Mouse (Mus musculus): ENCODE measurements at regions not wholly inside any gene's neighbourhood (a gene's known extent, or its start where the extent isn't known, plus 50 kb on each side); places are given as distances from the start of the nearest gene placed in this dataset.
"Not testable (repeated sequence)": the region's sequence is repeated elsewhere in the genome, so short reads cannot be mapped to it uniquely, and the experiment has no call there.

DNA sequence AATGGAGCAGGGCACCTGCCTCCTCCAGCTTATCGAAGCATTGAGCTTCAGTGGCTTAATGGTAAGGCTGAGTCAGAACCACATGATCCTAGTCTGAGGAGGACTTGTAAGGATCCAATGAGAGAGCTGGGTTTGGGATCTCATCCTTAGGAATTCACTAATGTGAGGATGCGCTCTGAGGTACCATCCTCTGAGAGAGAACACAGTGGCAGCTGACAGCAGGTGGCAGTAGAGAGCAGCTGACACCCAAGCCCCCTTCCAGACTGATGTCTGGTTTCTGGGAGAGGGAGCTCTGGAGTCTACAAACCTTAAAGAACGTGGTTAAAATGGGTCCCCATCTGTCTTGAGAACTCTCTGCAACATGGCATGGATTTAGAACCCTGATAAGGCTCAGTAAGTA lies 137.8 kb downstream of the B3glct start:
- DNase-seq (ENCODE audit: extremely low read depth, low read depth) = peak; percentile 9

DNA sequence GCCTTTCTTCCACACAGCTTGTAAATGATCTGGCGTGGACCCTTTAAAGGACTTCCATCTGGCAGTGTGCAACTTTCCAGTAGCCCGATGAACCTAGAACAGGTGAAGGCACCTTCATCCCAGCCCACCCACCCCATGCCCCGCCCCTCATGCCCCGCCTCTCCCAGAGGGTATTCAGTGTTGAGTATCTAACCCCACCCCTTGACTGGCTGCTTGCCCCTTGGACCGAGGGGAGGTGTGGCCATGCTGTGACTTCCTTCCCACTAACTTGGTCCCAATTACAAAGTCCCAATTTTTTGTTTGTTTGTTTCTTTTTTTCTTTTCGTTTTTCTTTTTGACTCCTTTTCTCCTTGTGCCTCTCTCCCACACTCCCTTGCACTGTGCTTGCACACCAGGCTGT lies 140.8 kb downstream of the B3glct start:
- DNase-seq (ENCODE audit: extremely low read depth, low read depth) = no peak

DNA sequence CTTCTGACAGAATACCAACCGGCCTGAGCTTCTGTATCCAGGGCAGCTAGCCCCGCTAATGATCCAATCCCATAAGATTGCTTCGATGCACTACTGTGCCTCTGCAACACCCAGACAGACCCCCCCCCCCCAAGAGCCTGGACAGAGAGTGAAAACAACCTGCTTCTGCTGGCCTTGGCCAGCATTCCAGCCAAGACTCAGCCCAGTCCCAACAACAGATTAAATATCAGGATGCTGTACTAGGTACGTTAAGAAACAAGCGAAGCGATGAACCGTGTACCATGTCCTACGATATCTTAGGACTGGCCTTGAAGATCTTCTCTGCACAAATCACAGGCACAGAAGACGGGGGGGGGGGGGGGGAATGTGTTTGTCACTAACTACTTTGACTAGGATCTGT lies 145.8 kb downstream of the B3glct start:
- no peak for DNase-seq (ENCODE audit: extremely low read depth, low read depth)

DNA sequence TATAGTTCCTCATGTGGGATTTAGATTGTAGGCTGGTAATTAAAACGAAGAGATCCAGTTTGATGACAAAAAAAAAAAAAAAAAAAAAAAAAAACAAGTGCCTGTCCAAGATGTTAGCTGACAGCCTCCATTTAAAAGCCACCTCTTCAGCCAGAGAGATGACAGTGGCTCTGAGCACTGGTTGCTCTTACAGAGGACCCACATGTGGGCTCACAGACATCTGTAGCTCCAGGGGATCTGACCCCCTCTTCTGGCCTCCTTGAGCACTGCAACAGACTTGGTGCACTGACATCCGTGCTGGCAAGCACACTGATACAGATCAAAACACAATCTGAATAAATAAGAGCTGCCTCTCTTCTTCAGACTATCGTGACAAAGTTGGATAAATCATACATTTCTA lies 149.6 kb downstream of the B3glct start:
- no peak for DNase-seq (ENCODE audit: extremely low read depth, low read depth)

DNA sequence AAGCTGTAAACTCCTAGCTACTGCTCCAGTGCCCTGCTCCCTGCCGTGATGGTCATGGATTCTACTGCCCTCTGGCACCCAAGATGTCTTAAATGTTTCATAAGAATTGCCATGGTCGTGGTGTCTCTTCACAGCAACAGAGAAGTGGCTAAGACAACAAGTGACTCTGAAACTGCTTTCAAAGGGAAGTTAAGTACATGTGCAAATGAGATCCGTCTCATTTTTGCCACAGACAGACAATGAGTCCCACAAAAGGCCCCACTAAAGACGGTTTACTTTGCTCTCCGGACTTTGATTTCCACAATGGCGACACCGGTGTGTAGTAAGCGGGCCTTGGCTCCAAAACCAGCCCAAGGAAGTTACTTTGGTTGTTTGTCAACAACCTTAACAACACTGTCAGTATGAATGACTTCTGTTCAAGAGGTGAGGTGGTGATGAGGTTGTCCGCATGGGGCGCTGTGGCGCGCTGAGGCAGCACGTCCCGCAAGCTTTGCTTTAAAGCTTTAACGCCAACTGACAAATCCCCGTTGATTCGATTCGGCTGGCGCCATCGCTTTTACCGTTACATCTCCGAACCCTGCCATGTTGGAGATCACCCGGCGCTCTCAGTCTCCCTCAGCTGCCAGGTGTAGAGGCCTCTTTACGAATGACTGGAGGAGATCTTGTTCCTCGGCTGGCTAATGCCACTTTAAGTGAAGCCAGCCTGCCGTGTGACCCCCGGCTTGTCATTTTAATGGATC lies 153.3 kb downstream of the B3glct start:
- no peak for DNase-seq (ENCODE audit: extremely low read depth, low read depth)

DNA sequence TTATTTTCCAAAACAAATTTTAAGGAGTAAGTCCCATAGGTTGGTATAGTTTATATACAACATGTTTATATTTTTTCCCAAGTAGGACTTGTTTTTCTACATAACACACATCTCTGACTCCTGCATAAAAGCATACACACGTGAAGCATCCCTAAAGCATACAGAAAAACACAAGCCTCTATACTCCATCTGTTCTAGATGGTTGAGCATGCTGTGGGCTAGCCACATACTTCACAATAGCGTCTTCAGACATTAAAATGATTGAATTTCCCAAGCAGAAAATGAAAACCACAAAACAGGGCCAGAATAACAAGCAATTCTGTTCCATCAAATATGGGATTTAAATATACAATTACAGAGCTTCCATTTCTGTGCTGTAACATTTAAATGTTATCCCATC lies 159.3 kb downstream of the B3glct start:
- no peak for DNase-seq (ENCODE audit: extremely low read depth, low read depth)

DNA sequence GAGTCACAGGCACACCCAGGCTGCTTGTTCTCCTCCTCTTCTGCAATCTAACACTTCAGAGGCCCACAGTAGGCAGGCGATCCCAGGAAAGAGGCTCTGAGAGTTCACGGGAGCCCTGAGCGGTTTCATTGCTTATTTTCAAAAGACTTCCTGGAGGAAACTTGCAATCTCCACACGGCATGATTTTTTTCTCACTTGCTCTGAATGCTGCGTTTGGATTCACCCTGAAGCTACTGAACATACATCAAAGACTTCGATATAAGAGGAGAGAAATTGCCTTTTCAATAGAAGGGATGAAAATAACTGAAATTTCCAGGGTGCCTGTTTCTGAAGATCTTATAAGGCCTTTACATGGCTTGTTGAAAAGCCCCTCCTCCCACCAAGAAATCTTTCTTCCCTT lies 164.5 kb downstream of the B3glct start:
- no peak for DNase-seq (ENCODE audit: extremely low read depth, low read depth)

DNA sequence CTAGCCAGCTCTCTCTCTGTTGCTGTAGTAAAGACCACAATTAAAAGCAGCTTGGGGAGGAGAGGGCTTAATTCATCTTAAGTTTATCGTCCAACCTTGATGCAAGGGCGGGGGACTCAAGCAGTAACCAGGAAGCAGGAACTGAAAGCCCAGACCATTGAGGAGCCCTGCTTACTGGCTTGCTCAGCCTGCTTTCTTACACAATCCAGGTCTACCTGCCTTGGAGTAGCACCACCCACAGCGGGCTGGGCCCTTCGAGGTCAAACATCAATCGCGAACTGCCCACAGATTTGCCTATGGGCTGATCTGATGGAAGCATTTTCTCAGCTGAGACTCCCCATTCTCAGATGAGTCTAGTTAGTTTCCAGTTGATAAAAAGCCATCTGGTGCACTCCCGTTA lies 165.3 kb downstream of the B3glct start:
- no peak for DNase-seq (ENCODE audit: extremely low read depth, low read depth)

DNA sequence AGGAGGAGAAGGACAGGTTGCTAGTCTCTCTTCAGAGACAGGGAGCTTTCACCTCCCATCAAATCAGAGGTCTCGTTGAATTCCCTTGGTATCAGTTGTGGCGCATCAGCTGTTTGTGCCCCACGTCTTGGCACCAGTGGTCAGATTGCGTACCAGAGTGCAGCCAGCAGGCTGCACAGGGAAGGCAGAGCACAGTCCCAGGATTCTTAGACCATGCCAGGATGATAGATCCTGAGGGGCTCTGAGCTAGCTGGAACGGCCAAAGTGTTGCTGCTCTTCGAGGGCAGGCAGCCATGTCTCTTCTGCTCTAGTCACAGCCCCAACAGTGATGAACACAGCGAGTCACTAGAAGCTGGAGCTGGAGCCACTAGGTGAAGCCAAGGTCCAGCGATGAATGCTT lies 167.2 kb downstream of the B3glct start:
- DNase-seq (ENCODE audit: extremely low read depth, low read depth) = no peak

DNA sequence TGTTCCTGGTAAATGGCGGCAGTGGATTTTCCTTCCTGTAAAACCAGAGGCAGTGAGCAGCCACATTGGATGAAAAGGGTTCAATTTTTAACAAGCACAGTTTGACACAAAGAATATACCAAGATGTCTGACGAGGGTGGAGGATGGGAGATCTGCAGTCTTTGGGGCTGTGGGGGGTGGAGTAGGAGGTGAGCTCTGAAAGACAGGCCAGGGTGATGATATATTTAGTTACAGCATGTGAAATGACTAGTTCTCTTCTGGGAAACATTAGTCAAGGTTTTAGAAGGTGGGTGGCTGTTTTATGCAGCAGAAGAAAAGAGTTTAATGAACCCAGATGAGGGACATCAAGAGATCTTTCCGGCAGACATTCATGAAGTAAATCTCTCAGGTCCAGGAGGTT lies 170.0 kb upstream of the Rxfp2 start:
- DNase-seq (ENCODE audit: extremely low read depth, low read depth) = no peak

DNA sequence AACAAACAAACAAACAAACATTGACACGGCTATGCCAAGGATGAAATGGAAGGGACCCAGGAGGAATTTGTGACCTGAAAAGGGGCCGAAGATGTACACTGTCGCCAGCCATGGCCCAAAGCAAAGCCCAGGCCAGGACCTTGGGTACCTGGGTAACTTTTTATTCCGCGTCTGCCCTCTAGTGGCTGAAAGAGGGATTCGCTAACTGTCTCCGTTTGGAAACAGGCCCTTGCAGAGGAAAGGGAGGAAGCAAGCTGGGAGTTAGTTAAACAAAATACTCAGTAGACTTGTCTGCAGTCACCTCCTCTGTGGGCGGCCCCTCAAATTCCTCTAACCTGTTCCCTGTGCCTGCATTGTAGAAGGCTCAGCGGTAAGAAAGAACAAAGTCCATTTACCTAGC lies 167.5 kb upstream of the Rxfp2 start:
- peak; percentile 84 for DNase-seq (ENCODE audit: extremely low read depth, low read depth)

DNA sequence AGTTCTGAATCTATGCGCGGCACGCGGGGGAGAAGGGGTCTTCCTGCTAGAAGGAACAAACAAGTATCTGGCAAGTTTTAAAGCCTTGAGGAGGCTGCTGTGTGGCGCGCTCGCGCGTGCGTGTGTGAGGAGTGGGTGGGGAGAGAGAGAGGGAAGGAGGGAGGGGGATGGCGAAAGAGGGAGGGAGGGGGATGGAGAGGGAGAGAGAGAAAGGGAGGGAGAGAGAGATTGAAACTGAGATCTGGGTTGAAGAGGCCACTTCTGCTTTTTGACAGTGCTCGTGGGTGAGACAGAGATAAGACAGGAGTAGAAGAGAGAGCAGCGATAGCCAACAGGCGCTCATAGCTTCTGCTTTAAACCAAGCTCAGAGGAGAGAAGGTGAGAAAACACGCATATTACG lies 166.0 kb upstream of the Rxfp2 start:
- DNase-seq (ENCODE audit: extremely low read depth, low read depth) = peak; percentile 94

DNA sequence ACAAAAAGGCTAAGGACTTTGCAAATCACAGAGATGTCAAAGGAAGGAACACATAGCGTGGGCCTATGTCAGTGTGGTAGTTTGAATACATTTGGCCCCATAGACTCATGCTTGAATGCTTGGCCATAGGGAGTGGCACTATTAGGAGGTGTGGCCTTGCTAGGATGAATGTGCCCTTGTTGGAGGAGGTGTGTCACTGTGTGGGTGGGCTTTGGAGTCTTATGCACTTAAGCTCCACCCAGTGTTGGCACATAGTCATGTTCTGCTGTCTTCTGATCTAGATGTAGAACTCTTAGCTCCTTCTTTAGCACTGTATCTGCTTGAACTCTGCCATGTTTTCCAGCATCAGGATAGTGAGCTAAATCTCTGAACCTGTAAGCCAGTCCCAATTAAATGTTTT lies 162.4 kb upstream of the Rxfp2 start:
- no peak for DNase-seq (ENCODE audit: extremely low read depth, low read depth)

DNA sequence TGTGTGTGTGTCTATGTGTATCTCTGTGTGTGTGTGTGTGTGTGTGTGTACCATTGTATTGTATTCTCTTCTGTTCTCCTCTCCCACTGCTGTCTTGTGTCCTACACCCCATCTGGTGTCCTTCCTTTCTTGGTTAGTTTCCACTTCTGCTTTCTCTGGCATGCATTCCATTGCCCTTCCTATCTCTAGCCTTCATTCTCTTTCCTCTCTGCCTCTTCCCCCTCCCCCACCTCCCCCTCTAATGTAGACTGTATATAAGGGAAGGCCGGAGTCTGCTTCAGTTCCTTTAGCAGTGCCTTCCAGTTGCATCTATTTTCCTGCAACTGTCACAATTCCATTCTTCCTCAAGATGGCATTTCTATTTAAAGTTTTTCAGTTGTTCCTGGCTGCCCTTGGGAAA lies 161.5 kb upstream of the Rxfp2 start:
- peak; percentile 90 for DNase-seq (ENCODE audit: extremely low read depth, low read depth)

DNA sequence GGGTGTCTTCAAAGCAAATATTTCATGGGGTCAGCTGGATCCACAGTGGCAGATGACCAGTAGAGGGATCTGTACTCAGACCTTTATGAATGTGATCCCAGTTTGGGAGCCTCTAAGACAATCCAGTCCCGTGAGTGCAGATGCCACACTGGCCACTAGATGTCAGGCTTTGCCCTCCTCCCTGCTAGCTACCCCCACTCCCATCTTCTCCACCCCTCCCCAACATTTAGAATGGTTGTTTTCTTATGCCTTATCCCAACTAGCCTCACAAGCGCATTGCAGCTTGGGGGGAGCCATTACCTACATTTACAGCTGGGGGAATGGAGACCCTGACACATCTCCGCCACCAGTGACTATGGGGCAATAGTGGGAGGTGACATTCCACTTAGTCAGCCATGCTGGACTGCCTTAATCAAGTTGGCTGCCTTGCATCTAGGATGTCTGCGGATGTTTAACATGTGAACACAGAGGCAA lies 156.9 kb upstream of the Rxfp2 start:
- DNase-seq (ENCODE audit: extremely low read depth, low read depth) = no peak

DNA sequence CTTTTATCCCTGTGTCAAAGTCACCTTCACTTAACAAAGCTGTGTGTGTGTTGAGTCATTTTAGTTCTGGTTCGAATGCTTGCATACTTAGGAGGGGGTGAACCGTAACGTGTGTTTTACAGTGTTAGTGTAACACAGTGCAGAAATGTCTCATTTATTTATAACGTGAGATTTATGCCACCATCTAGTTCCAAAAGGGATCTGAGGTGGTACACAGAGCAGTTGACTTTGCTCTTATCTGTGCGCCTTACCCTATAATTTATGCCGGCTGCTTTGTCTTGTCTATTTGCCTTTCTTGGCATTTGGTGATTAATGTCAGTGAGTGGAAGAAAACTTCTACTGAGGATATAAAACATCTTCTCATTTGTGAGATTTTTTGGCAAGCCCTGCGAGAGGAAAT lies 150.5 kb upstream of the Rxfp2 start:
- DNase-seq (ENCODE audit: extremely low read depth, low read depth) = no peak

DNA sequence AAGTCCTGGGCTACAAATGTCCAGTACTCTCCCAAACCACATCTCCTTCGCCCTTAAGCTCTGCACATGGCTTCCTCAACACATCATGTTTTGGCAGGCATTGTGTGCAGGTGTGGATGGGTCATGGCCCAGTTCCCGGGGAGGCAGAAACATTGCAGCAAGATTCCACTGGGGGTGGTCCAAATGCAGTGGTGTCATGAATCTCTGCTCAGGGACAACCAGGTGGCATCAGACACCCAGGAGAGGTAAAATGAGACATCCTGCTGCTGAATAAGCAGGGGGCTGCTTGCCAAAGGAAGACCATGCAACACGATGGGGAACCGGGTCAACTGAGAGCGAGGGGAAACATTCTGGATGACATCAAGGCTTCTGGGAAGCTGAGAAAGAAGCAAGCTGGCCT lies 149.0 kb upstream of the Rxfp2 start:
- no peak for DNase-seq (ENCODE audit: extremely low read depth, low read depth)

DNA sequence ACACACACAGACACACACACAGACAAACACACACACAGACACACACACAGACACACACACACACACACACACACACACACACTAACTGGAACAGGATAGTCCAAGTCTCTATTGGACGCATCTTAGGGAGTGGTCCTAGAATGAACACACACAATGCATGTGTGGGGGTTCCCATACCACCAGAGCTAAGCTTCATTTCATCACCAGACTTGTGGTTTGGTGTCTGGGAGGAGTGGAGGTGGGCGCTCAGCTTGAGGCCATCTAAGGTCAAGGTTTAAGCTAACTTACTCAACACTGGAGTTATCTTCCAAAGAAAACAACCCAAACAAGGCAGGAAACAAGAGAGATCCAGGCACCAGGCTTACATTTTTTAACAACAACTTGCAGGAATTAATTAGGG lies 147.9 kb upstream of the Rxfp2 start:
- no peak for DNase-seq (ENCODE audit: extremely low read depth, low read depth)

DNA sequence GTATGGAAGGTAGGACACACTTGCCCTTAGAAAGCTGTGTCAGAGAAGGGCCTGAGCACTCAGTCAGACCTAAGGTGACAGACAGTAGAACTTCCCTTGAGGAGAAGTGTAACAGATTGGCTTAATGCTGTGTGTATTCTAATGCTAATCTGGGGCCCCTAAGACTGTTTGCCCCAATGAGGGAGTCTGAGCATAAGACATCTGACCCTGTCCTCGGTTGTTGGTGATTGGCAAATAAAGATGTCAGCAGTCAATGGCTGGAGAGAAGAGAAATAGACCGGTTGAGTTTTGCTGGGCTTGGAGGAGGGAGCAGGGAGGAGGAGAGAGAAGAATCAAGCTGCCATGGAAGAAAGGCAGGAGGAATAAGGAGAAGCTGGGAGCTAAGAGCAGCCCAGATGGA lies 147.0 kb upstream of the Rxfp2 start:
- no peak for DNase-seq (ENCODE audit: extremely low read depth, low read depth)

DNA sequence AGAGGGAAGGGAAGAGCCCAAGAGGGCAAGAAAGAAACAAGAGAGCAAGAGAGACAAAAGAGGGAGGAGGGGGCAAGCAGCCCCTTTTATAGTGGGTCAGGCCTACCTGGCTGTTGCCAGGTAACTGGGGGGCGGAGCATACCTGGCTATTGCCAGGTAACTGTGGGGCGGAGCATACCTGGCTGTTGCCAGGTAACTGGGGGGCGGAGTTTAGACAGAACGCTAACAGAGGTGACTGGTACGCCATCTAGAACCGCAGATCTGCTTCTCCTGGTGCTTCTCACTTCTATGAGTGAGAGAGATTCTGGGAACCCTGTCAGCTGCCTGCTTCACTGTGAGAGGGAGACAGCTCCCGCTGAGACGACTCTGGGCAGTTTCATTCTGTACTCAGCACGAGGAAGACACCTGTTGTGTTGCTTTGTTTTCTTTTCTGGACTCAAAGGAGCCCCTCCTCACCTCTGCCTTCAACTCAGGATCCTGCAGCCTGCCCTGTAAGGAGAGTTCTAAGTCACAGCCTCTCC lies 144.9 kb upstream of the Rxfp2 start:
- DNase-seq (ENCODE audit: extremely low read depth, low read depth) = no peak

DNA sequence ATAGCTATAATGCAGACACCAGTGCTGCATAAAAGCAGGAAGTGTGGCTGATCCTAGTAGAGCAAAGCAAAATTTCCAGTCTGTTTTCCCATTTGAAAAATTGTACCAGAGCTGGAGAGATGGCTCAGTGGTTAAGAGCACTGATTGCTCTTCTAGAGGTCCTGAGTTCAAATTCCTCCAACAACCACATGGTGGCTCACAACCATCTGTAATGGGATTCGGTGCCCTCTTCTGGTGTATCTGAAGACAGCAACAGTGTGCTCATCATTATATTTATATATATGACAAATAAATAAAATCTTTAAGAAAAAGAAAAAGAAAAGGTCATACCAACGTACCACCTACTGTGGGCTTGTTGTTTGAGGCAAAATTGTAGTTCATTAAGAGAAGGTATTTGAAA lies 144.1 kb upstream of the Rxfp2 start:
- no peak for DNase-seq (ENCODE audit: extremely low read depth, low read depth)

DNA sequence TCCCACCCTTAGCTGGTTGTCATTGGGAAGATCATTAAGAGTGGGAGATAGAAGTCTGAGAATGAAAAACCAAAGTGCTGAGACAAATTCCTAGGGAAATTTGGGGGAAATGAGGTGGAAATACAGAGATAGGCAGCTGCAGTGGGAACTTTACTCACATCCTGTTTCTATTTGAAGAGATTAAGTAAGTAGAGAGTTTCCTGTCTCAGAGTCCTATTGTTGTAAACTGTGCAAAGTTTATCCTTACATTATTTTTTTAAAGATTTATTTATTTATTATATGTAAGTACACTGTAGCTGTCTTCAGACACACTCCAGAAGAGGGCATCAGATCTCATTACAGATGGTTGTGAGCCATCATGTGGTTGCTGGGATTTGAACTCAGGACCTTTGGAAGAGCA lies 126.0 kb upstream of the Rxfp2 start:
- not testable (repeated sequence) for DNase-seq (ENCODE audit: extremely low read depth, low read depth)

DNA sequence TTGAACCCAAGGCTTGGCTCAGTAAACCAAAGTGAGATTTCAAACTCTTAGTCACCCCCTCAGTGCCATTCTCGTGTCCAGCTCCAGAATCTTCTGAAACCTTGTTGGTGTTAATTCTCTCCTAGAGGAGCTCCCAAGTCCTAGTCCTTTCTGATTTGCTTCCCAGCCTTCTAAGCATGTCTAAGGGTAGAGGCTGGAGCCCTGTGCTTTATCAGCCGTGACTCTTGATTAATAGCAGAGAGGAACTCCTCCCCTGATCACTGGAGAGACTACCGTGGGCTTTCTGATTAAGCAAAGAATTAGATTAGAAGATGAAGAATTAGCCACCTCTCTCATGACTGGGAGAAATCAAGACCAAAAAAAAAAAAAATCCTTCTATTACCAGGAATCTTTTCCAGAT lies 111.5 kb upstream of the Rxfp2 start:
- DNase-seq (ENCODE audit: extremely low read depth, low read depth) = no peak
